Mouse (Mus musculus) small intestine, adult 2 months (tissue): ENCODE measurements at regions not wholly inside any gene's neighbourhood (a gene's known extent, or its start where the extent isn't known, plus 50 kb on each side); places are given as distances from the start of the nearest gene placed in this dataset.
A peak's percentile ranks its signal among the peaks of the same experiment; 100 is the strongest.

Experiments
- H3K27ac ChIP-seq: fragments of 200-500 bp; 2 replicates; pipeline ENCODE4 v1.5.1; 2012; ENCODE audit warnings: low read depth, low read length, control low read depth, inconsistent platforms; ENCODE audit not compliant: insufficient read depth
- H3K27me3 ChIP-seq: fragments of 200-500 bp; 2 replicates; pipeline ENCODE4 v1.6.1; 2012; ENCODE audit warnings: mild to moderate bottlenecking, moderate library complexity, low read length, inconsistent platforms; ENCODE audit not compliant: control insufficient read depth, insufficient read depth
- H3K36me3 ChIP-seq: fragments of 200-500 bp; 2 replicates; pipeline ENCODE4 v1.6.1; 2012; ENCODE audit warnings: mild to moderate bottlenecking, low read length, control low read depth, inconsistent platforms; ENCODE audit not compliant: control insufficient read depth, insufficient read depth
- H3K4me1 ChIP-seq: fragments of 200-500 bp; 2 replicates; pipeline ENCODE4 v1.6.1; 2012; ENCODE audit warnings: low read length, inconsistent platforms, mixed read lengths; ENCODE audit not compliant: control insufficient read depth, insufficient read depth, insufficient read length
- H3K4me3 ChIP-seq: fragments of 200-500 bp; 2 replicates; pipeline ENCODE4 v1.5.1; 2012; ENCODE audit warnings: low read depth, mild to moderate bottlenecking, control low read depth, inconsistent platforms, low read length, moderate library complexity
- CTCF ChIP-seq: fragments of 200-500 bp; IDR thresholded peaks from 2 replicates; pipeline ENCODE4 v1.5.1; 2012; ENCODE audit warnings: low read depth, mild to moderate bottlenecking, control low read depth, inconsistent platforms, low read length, moderate library complexity, mixed read lengths; ENCODE audit not compliant: insufficient replicate concordance, insufficient read length; ENCODE audit errors: extremely low read depth
- POLR2A ChIP-seq: fragments of 200-500 bp; IDR thresholded peaks from 2 replicates; pipeline ENCODE4 v1.6.1; 2012; ENCODE audit warnings: low read depth, mild to moderate bottlenecking, control low read depth, inconsistent platforms, low read length, moderate library complexity
- WGBS: fragments of 180-500 bp; shearing (Covaris S2); methylation state at CpG from one replicate; pipeline ENCODE4 v1.1.7; 2018; 5-methylcytosine and 5-hydroxymethylcytosine counted together

DNA sequence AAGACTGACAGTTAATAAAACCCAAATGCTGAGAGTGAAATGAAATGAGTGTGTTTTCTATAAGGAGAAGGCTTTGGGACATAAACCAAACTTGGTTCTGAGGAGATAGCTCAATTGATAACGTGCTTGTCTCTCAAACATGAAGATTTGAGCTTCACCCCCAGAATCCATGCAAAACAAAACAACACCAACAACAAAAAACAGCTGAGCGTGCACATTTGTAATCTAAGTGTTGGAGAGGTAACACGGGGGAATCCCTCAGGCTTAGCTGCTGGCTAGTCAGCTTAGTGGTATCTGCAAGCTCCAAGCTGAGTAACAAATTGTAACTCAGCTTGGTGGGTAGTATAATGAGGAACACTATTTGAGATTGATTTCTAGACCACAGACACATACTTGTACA lies 84.9 kb upstream of the Sash1 start:
- Histone ChIP-seq H3K4me3 (no peak overlapping the region), H3K27ac (no peak overlapping the region), H3K36me3 (no peaks in the 10 kb centered on the region), H3K27me3 (no peaks in the 10 kb centered on the region), H3K4me1 (no peaks in the 10 kb centered on the region)
- no peak for TF ChIP-seq CTCF
- TF ChIP-seq POLR2A = no peak
- 79% methylated on average over 3 of the region's 3 CpGs for WGBS

DNA sequence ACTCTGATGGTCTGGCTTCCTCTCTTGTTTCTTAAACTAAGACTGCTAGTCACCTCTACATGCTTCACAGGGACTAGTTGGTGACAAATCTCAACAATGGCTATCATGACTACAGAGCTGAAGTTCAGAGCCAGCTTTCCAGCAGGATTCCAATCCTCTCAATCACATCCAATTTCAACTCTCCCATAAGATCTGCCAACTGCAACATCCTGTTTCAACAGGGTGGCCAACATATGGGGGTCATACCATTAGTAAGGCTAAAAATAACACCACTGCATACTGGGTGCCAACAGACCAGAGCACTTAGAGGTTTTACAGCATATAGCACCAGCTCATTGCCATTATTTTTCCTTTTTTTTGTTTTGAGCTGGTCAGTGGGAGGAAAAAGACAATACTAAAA lies 83.7 kb upstream of the Sash1 start:
- H3K4me3 ChIP-seq = no peak overlapping the region
- no peak for TF ChIP-seq CTCF
- TF ChIP-seq POLR2A = no peak
- no peak overlapping the region for H3K27ac ChIP-seq
- H3K27me3 ChIP-seq = no peaks in the 10 kb centered on the region
- no peaks in the 10 kb centered on the region for H3K36me3 ChIP-seq
- H3K4me1 ChIP-seq = no peaks in the 10 kb centered on the region

DNA sequence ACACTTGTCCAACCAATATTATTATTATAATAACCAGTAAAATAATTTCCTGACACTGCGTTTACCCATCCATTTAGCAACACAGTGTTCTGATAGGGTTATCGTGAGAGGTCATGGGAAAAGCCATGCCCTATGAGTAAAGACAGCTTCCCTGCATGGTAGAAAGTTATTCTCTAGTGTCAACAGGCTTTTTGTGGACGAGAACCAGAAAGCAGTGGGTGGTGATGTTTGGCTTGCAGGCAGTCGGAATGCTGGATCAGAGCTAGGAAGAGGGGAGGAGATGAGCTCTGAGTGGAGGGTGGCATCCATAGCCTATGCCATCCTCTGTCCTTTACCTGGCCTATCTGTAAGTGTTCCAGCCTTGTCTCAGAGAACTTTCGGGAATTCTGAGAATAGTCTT lies 83.1 kb upstream of the Sash1 start:
- TF ChIP-seq CTCF (no peak), POLR2A (no peak)
- Histone ChIP-seq H3K4me3 (no peak overlapping the region), H3K27ac (no peak overlapping the region), H3K4me1 (no peaks in the 10 kb centered on the region), H3K27me3 (no peaks in the 10 kb centered on the region), H3K36me3 (no peaks in the 10 kb centered on the region)
- WGBS = 87% methylated on average over 5 of the region's 5 CpGs

DNA sequence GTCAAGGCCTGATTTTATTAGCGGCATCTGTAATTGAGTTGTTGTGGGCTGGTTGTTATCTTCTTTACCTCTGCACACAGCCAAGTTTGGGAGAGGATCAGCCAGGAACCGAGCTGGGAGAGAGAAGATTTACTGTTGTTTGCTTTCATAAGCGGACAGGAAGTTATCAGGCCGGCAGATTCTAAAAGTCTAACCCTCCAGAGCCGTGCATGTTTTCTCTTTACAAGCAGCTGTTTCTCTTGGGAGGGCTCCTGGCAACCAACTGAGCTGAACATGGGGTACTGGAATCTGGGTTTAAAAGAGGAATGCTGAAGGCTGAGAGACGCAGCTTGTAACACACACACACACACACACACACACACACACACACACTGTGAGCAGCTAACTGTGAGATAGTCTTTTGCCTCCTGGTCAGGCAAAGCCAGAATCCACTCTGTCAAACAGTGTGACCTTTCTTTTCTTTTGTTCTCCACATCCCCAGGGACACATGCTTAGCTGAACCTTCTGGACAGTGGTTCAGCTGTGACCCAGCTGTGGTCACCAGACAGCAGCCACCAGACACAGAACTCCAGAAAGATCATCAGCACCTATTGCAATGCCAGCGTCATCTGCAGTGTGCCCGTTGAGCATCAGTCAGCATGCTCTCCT lies 82.5 kb upstream of the Sash1 start:
- Histone ChIP-seq H3K27ac (peak overlapping the region; percentile 42; the same call in 1 of the 2 replicates), H3K36me3 (no peaks in the 10 kb centered on the region), H3K4me1 (no peaks in the 10 kb centered on the region), H3K27me3 (no peaks in the 10 kb centered on the region), H3K4me3 (no peak overlapping the region)
- WGBS = 30% methylated on average over 8 of the region's 8 CpGs
- TF ChIP-seq CTCF (no peak), POLR2A (no peak)

DNA sequence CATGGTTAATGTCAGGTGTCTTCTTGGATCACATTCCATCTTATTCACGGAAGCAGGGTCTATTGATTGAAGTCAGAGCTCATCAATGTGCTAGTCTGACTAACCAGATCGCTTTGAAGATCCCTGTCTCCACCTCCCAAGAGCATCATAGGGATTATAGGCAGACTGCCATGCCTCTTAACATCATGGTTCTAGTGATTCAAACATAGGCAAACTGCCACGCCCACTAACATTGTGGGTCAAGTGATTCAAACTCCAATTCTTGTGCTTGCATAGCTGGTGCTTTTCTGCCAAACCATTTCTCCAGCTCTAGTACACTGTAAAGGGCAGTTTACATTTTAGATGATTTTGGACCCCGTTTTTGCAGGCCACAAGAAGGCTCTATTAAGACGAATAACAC lies 77.1 kb upstream of the Sash1 start:
- Histone ChIP-seq H3K27me3 (no peaks in the 10 kb centered on the region), H3K4me1 (no peaks in the 10 kb centered on the region; the same call in 1 of the 2 replicates), H3K4me3 (no peak overlapping the region), H3K27ac (no peak overlapping the region), H3K36me3 (no peaks in the 10 kb centered on the region)
- TF ChIP-seq POLR2A (no peak), CTCF (no peak)
- whole genome bisulfite sequencing = 73% methylated on average over 5 of the region's 5 CpGs

DNA sequence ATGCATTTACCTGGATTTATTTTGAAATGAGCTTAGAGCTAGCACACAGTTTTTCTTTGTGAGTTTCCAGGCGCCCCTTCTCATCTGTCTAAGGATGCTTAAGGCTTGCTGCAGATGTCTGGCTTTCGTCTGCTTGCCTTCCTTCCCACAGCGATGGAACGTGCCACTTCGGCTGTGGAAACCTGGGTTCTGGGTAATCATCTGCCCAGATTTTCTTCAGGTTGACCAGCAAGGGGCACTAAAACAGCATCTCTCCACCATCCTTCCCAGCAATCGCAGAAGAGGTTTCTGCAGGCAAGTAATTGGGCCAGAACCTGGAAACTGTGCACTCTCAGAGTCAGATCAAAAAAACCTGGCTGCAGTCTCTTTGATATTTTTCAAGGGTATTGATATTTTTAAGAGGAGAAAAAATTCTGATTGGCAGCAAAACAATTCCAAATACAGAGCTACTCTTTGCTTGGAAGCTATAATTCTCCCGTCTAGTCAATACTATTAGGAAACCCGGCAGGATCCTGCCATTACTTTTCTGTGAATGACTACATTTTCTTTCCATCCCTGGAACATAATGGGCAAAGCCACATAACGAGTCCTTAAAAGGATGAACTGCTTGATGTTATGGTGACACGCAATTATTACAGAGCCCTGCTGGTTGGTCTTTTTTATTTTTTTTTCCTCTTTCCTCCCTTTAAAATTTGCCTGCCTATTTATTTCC lies 75.2 kb upstream of the Sash1 start:
- no peaks in the 10 kb centered on the region for H3K36me3 ChIP-seq
- no peak for TF ChIP-seq CTCF
- no peak for TF ChIP-seq POLR2A
- no peaks in the 10 kb centered on the region for H3K27me3 ChIP-seq
- 81% methylated on average over 10 of the region's 10 CpGs for WGBS
- H3K4me3 ChIP-seq = no peak overlapping the region
- no peak overlapping the region for H3K27ac ChIP-seq
- no peaks in the 10 kb centered on the region; the same call in 1 of the 2 replicates for H3K4me1 ChIP-seq

DNA sequence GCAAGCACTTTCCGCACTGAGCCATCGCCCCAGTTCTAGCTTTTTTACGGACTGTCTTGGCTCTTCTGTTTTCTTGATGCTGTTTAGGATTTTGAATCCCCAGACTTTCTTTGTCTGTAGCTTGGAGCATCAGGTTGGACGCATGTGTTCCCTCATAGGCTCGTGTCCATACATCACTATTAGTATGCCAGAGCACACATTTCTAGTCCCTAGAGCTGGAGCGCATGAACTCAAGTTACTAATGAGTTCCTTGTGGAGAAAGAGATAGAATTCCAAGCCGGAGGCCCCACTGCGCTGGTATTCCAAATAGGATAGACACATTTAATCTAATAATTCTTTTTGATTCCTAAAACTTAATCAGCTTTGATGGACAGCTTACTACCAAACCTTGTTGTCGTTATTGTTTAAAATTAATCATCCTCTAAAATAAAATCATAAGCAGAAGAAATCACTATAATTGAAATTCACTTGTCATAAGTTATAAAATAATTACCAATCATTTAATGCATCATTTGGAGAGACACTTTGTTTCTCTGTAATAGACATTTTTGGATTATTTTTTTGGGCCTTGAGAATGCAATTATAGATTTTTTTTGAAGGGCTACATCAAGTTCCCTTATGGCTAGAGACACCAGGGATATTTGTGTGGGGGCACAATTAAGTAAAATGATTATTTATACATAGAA lies 74.5 kb upstream of the Sash1 start:
- Histone ChIP-seq H3K36me3 (no peaks in the 10 kb centered on the region), H3K27ac (no peak overlapping the region), H3K4me1 (no peaks in the 10 kb centered on the region; the same call in 1 of the 2 replicates), H3K27me3 (no peaks in the 10 kb centered on the region), H3K4me3 (no peak overlapping the region)
- WGBS = 94% methylated on average over 9 of the region's 9 CpGs
- no peak for TF ChIP-seq CTCF
- TF ChIP-seq POLR2A = no peak
